Mouse (Mus musculus) lung, adult 10 weeks (tissue): ENCODE data around the gene Dnah8. TPM values are rescaled to one million over a fixed set of nuclear protein-coding genes. Genes with fewer than 3 reads are reported as not detected.

Source experiments
- polyA plus RNA-seq: library from polyadenylated mRNA; stranded (reverse); fragments of 350-450 nt; fragmentation: Illumina TruSeq; extraction: RNeasy Lipid Tissue Mini Kit (QIAGEN cat#74804); gene quantifications from one replicate; pipeline ENCODE4 v1.2.3, GENCODE M21; 2014; ENCODE audit warnings: low read depth, low replicate concordance; ENCODE audit not compliant: insufficient read depth

Dnah8 gene
- polyA plus RNA-seq: 5.2 TPM

GRCm38 (mm10) chr17:30624132-30624531, at the start of gene Dnah8:
TSS of gene Dnah8 (plus strand) at chr17:30624354.

GRCm38 (mm10) chr17:30575941-30576773, 48.0 kb upstream of the Dnah8 start, which contains the start of gene Btbd9:
TSS of gene Btbd9 (minus strand) at chr17:30576488.

GRCm38 (mm10) chr17:30626719-30627118, 2.6 kb downstream of the Dnah8 start, which contains the start of gene Glo1:
TSS of gene Glo1 (minus strand) at chr17:30626871.

GRCm38 (mm10) chr17:30901627-30902026, 277.5 kb downstream of the Dnah8 start, which contains the start of gene Glp1r:
TSS of gene Glp1r (plus strand) at chr17:30901817.

Other genes with a start within 250 kb of the Dnah8 start
- gene Btbd9, start 47.9 kb upstream of the Dnah8 start, polyA plus RNA-seq: 6.9 TPM
- gene Glo1, start 2.5 kb downstream of the Dnah8 start, polyA plus RNA-seq: 78.9 TPM